Mouse (Mus musculus) left cerebral cortex, adult 8-10 months (tissue): ENCODE measurements around the gene Rabif. TPM values are rescaled to one million over a fixed set of nuclear protein-coding genes. Genes with fewer than 3 reads are reported as not detected.

Experiments used
- DNase-seq, 2 experiments: peaks; one replicate each; pipeline ENCODE4 v3.0.0; 2022; ENCODE audit warnings: low spot score in 2 of 2
- total RNA-seq, 4 experiments: library from RNA; stranded (reverse); gene quantifications; 2 replicates each; pipeline ENCODE4 v1.2.4; 2022

Rabif gene
- total RNA-seq, 4 experiments from 2014 or later: 22.6 to 25.0 (median 23.0) TPM

DNA sequence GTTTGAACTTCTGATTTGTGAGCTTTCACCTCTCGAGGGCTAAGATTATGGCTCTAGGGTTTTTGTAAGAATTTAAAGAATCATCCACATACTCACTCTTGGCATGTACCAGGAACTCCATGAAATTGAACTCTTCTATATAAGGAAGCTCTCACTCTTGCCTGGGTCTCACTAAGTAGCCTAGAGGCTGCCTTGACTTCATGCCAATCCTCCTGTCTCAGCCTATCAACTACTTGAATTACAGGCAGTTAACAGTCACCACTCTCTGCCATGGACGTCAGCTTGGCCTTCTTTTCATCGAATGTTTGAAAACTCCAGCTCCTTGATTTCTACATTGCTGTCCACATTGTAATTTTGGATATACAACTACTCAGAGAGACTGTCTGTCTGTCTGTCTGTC lies 57.9 kb downstream of the Rabif start:
- no peak for DNase-seq

GRCm38 (mm10) chr1:134555240-134555870 lies 60.9 kb downstream of the Rabif start:
- no peak for DNase-seq

GRCm38 (mm10) chr1:134555871-134556670 lies 61.6 kb downstream of the Rabif start:
- DNase-seq: peak; percentile 18 to 66

DNA sequence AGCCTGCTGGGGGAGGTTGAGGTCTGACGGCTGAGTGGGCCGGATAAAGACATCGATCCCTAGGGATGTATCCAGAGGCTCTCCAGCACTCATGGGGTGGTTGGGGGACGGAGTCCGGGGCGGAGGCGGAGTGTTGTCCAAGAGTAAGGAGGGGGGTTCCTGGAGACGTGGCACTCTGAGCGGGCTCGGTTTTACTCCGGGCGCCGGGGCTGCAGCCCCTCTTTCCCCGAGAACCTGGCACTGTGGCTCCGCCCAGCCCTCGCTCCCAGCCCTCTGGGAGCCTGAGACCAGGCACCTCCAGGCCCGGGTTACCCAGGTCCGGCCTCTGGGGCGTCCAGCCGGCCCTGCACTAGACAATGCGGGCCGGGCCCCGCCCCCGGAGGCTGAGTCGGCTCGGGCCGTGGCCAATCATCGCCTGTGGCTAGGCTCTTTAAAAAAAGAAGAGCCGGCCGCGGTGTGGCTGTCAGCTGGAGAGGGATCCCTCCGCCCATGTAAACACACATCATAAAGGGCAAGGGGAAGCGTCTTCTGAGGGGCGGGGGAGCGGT lies 62.3 kb downstream of the Rabif start:
- DNase-seq: peak; percentile 76 to 96

Other genes starting within 250 kb of the Rabif start
- not detected for gene Myog, start 204.7 kb upstream of the Rabif start, total RNA-seq
- 10 to 100 TPM; 51.1 to 57.9 (median 55.8) TPM for gene Ppfia4, start 161.7 kb upstream of the Rabif start, total RNA-seq
- 10 to 100 TPM; 50.0 to 66.6 (median 59.1) TPM for gene Tmem183a, start 132.7 kb upstream of the Rabif start, total RNA-seq
- gene 4933406M09Rik, start 108.7 kb upstream of the Rabif start, total RNA-seq: not detected
- gene Cyb5r1, start 89.1 kb upstream of the Rabif start, total RNA-seq: 10 to 100 TPM; 22.7 to 30.1 (median 25.8) TPM
- gene Adipor1, start 79.3 kb upstream of the Rabif start, total RNA-seq: 10 to 100 TPM; 55.4 to 62.1 (median 57.5) TPM
- gene Klhl12, start 39.1 kb upstream of the Rabif start, total RNA-seq: 10 to 100 TPM; 35.5 to 39.8 (median 36.9) TPM
- gene Mgat4e, start 55.0 kb downstream of the Rabif start, total RNA-seq: not detected
- gene Kdm5b, start 65.5 kb downstream of the Rabif start, total RNA-seq: 10 to 100 TPM; 61.2 to 67.6 (median 63.5) TPM
- 10 to 100 TPM; 60.7 to 89.7 (median 76.4) TPM for gene Syt2, start 152.0 kb downstream of the Rabif start, total RNA-seq